Mouse (Mus musculus) liver, postnatal 0 days (tissue): ENCODE measurements around the gene Nubpl.

Experiments
- CTCF ChIP-seq: sonication (generic); IDR thresholded peaks from 2 replicates; pipeline ENCODE4 v1.5.1; 2016; ENCODE audit warnings: antibody characterized with exemption, low read depth
- EP300 ChIP-seq: IDR thresholded peaks from 2 replicates; pipeline ENCODE4 v1.6.1; 2016; ENCODE audit warnings: antibody characterized with exemption, low read depth, mild to moderate bottlenecking

- TF ChIP-seq CTCF (no peak), EP300 (no peak)
Measured at GRCm38 (mm10) chr12:52288941-52289567, 191.5 kb downstream of the Nubpl start.
